Mouse (Mus musculus) inflammation-experienced regulatory T-cells, adult 6 months (primary cell): ENCODE measurements around the gene Dennd2c. TPM values are rescaled to one million over a fixed set of nuclear protein-coding genes. Genes with fewer than 3 reads are reported as not detected.

Experiments
- ATAC-seq: one replicate; pipeline ENCODE4 v1.8.0; 2017
- polyA plus RNA-seq, 3 experiments: library from polyadenylated mRNA; unstranded; fragments of 100-300 nt; shearing (Covaris generic); gene quantifications; one replicate each; pipeline ENCODE4 v1.2.1; 2017

Dennd2c gene
- 1 to 10 TPM in 2 of 3 experiments, under 1 TPM in 1; 0.24 to 1.4 (median 1.1) TPM for polyA plus RNA-seq

- peak; percentile 85 for ATAC-seq
Observed at GRCm38 (mm10) chr3:103102454-103103390, at the start of gene Dennd2c. Gene Dennd2c, plus strand, starts transcription at chr3:103102604.

GRCm38 (mm10) chr3:103056016-103056595 lies 46.3 kb upstream of the Dennd2c start:
- no peak for ATAC-seq

- ATAC-seq: peak; percentile 7
Observed at GRCm38 (mm10) chr3:103057752-103058151, 44.7 kb upstream of the Dennd2c start.

- ATAC-seq: peak; percentile 94
Observed at GRCm38 (mm10) chr3:103058207-103059157, 43.9 kb upstream of the Dennd2c start, which contains the start of gene Nras. Gene Nras, plus strand, starts transcription at chr3:103058285.

GRCm38 (mm10) chr3:103066927-103067326 lies 35.5 kb upstream of the Dennd2c start:
- ATAC-seq: no peak

- no peak for ATAC-seq
Observed at GRCm38 (mm10) chr3:103068971-103069370, 33.4 kb upstream of the Dennd2c start.

DNA sequence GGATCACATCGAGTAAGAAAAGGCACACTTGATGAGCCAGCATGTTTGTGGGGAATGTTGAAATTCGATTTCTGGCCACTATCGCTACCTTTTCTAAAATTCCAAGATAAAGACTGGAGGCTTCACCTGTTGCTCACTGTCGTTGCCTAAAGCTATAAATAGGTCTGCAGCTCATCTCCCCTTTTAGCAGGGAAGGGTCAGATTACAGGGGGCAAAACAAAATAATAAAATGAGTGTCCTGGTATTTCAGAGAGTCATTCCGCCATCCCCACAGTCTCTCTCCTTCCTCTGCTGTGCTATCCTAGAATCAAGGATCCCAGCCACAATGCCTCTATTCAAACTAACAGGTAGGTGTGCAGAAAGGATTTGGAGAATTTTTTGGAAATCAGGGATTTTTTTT lies 28.6 kb upstream of the Dennd2c start, which contains the start of gene Ampd1:
Ampd1 (plus strand) TSS at position 244 of the 400 bp plus-strand sequence.
- no peak for ATAC-seq

DNA sequence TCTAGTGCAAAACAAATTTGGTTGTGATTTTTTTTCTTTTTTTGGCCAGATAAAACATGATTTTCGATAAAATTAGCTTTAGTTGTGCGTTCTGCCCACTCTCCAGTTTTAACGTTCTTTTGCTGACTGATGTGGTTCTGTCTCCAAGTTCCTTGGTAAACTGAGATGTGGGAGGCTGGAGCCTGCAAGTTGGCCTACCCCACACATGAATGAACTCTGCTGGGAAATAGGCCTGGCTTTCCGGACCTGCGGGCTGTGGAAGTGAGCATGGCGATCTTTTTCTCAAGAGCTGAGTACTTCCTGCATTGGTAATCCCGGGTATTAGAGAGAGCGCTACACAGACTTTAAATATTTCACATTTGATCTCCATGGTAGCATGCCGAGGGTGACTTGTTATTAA lies 26.5 kb upstream of the Dennd2c start:
- no peak for ATAC-seq

DNA sequence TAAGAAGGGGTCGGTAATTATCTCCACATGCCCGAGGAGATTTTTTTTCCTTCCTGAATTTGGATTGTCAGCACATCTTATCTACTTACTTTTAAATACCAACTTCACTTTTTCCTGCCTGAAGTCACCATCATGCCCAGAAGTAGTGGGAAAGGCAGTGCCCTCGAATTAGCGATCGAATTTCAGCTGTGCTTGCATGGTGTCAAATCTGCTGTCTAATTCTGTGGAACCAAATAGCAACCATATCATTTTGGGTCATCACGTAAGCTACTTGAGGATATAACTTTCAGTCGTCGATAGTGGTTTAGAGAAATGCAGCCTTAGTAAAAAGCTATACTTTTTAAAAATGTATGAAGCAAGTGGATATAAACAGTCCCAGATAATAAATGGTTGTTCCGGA lies 25.9 kb upstream of the Dennd2c start:
- no peak for ATAC-seq

GRCm38 (mm10) chr3:103079301-103079700 lies 23.1 kb upstream of the Dennd2c start:
- no peak for ATAC-seq

DNA sequence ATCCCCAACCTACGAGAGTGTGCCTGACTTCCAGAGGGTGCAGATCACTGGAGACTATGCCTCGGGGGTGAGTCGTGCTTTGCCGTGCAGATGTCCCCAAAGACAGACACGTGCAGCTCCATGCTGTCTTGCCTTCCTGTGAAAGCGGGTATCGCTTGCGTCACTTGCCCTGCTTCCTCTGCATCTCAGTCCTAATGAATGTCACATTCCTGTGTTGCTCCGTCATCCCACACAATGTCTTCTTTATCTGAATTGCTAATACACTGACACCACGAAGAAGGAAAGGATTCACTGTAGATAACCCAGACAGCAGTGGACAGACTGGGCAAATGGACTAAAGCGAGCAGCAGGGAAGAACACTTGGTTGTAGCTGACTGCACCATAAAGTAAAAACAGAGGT lies 21.4 kb upstream of the Dennd2c start:
- ATAC-seq: no peak

GRCm38 (mm10) chr3:103081861-103082453 lies 20.4 kb upstream of the Dennd2c start:
- ATAC-seq: no peak

GRCm38 (mm10) chr3:103082761-103083160 lies 19.6 kb upstream of the Dennd2c start:
- no peak for ATAC-seq

DNA sequence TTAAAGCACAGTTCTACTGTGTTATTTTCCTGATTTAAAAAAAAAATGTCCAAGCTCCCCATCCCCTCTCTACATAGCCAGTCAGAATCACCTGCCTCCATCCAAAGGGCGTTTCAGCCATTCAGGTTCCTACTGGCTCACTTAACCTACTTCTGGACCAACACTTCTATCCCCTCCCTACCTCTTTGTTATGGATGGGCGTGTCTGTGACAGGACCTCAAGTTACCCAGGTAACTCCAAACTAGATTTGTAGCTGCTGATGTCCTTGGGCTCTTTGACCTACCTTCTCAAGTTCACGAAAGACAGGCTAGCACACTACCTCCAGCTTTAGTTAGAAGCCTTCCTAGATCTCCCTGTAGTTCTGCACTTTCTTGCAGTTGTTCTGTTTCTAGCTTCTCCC lies 16.4 kb upstream of the Dennd2c start:
- ATAC-seq: no peak

DNA sequence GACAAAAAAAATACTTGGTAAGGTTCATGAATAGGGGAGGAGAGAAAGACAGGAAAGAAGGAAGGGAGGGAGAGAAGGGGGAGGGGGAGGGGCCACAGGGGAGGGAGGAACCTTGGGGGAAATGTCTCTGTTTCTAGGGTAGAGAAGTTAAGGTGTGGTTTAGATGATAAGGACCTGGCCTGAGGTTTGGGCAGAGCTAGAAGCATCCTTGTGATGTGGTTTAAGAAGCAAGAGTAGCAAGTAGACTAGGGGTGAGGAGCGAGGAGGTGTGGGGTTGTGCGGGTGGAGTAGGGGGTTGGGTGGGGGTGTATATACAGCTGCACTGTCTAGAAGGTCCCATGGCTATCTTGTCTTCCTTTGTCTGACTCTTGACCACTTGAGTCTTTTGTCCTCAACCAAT lies 10.7 kb upstream of the Dennd2c start:
- peak; percentile 88 for ATAC-seq

DNA sequence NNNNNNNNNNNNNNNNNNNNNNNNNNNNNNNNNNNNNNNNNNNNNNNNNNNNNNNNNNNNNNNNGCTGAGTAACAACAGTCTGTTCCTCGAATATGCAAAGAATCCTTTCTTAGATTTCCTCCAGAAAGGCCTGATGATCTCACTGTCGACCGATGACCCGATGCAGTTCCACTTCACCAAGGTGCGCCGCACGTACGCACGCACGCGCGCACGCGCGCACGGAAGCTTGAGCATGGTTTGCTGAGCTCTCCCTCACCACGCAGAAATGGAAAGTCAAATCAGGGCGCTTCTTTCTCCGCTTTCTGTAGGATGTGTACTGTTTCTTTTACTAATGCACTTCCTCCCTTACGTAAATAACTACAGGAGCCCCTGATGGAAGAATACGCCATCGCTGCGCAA lies 3.7 kb upstream of the Dennd2c start:
- no peak for ATAC-seq

- ATAC-seq: no peak
Observed at GRCm38 (mm10) chr3:103099667-103100066, 2.7 kb upstream of the Dennd2c start.

- no peak for ATAC-seq
Observed at GRCm38 (mm10) chr3:103100735-103101134, 1.7 kb upstream of the Dennd2c start.

DNA sequence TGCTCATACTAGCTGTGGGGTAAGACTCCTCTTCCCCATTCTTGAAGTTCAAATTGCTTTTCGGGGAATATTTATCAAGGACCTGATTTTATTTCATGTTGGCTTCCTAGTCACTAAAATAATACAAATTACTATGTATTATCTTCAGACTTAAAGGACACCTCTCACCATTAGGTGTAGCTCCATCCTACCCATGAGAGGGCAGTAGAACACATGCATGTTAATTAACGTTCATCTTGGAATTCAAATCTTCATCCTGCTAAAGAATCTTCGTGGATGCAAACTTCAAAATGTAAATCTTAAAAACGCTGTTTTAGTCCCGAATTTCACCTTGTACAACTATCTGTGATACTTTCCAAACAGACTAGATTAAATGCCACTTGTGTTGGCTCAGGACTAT lies 1.2 kb upstream of the Dennd2c start:
- ATAC-seq: no peak

DNA sequence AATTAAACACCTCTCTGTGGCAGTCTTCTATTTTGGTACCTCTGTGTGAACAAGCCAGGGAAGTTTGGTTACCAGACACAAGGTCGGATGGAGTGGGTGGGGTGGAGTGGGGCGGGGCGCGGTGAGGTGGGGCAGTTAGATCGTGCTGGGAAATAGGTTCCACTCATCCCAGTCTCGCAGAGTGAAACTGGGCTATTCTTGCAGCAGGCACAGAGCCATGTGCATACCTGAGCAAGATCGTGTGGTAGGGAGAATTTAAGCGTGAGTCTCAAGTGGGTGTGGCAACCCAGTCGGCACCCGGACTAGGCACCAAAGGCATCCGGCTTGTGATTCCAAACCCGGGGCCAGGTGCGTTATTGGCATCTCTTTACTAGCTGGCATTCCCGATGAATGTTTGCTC lies 495 bp upstream of the Dennd2c start:
- peak; percentile 32 for ATAC-seq

DNA sequence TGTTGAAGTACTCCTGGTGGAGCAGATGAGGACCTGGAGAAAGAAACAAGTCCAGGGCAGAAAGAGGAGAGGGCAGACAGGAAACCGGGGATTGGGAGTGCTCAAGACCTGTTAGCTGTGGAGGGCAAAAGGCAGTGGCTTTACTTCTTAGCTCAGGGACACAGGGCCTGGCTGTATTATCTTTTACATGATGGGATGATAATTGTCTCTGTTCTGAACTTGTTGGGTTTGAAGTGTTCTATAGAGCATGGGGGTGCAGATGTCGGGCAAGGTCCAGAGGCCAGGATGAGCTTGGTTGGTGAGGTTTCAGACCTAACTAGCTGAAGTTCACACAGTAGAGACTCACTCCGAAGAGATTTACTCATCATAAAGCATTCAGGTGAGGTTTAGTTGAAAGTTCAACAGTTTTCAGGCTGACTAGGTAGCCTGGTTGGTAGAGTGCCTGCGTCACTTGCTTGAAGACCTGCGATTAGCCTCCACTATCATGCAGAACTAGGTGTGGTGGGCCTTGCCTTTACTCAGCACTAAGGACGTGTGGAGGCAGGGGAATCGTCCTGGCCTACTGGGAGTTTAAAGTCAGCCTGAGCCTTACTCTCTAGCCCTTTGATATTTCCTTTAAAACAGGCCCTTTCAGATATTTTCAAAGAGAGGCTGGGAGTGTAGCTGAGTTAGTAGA lies 5.3 kb downstream of the Dennd2c start:
- no peak for ATAC-seq

- no peak for ATAC-seq
Observed at GRCm38 (mm10) chr3:103112216-103112615, 9.8 kb downstream of the Dennd2c start.
